Mouse (Mus musculus) neural tube, embryonic 13.5 days (tissue): Measurements from ENCODE around the gene Rbm11. TPM values are rescaled to one million over a fixed set of nuclear protein-coding genes. Genes with fewer than 3 reads are reported as not detected.

ENCODE experiments used
- polyA plus RNA-seq: library from polyadenylated mRNA; unstranded; fragments of >200 nt; fragmentation: Nextera tagmentation; extraction: Ambion mirVana; gene quantifications from 2 replicates; pipeline ENCODE4 v1.2.1, GENCODE M21; 2015

Rbm11 gene
- polyA plus RNA-seq, 1 experiment from 2014 or later = 2.9 TPM

Other genes starting within 250 kb of the Rbm11 start
- not detected in 2 replicates for gene Lipi, start 6.8 kb upstream of the Rbm11 start, polyA plus RNA-seq
- 32.5 and 35.9 TPM in 2 replicates for gene Hspa13, start 174.3 kb downstream of the Rbm11 start, polyA plus RNA-seq